Mouse (Mus musculus) monocyte, adult 2 months (primary cell): ENCODE results near the gene Gm17402.

Experiments used
- DNase-seq, 2 experiments: peaks; one replicate each; pipeline ENCODE4 v3.0.0; 2022; ENCODE audit warnings: low spot score in 2 of 2, low read depth in 1 of 2

The Gm17402 gene

DNA sequence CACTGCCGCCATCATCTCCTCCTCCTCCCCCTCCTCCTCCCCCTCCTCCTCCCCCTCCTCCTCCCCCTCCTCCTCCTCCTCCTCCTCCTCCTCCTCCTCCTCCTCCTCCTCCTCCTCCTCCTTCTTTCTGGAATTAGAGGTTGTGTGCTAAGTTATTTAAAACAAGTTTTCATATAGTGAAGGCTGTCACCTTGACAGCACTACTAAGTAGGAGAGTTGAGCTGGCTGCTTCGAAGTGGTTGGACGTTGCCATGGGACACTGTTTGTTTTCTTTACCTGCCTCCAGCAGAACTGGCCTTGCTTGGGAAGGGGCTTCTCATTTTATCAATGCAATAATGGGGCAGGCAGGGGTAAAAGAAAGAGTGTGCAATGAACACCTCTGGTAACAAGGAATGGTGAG lies at the start of gene Gm17402:
Gm17402 (minus strand) TSS at position 101 of the 400 bp plus-strand sequence.
- DNase-seq, result no peak

- DNase-seq, result no peak
These were observed 3.3 kb upstream of the Gm17402 start for GRCm38 (mm10) chr3:67378215-67378614.

DNA sequence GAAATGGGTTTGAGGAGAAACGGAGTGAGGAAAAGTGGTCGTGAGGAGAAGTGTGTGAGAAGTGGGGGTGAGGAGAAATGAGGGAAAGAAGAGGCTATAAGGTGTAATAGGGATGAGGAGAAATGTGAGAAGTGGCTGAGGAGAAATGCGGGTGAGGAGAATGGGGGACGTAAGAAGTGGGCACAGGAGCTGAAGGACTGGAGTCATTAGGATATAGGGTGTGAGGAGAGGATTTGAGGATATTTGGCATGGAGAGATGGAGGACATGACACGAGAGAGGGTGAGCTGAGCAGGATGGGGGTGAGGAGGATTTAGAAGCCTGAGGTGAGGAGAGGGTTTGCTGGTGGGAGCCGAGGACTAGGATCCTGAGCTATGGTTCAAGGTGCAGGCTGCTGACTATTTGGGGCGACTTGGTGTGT lies 594 bp downstream of the Gm17402 start:
- no peak for DNase-seq

GRCm38 (mm10) chr3:67373872-67374271 lies 1.1 kb downstream of the Gm17402 start, which contains the start of gene Mlf1:
Gene Mlf1 (plus strand): TSS chr3:67374097.
- peak; percentile 35 to 41 for DNase-seq

DNA sequence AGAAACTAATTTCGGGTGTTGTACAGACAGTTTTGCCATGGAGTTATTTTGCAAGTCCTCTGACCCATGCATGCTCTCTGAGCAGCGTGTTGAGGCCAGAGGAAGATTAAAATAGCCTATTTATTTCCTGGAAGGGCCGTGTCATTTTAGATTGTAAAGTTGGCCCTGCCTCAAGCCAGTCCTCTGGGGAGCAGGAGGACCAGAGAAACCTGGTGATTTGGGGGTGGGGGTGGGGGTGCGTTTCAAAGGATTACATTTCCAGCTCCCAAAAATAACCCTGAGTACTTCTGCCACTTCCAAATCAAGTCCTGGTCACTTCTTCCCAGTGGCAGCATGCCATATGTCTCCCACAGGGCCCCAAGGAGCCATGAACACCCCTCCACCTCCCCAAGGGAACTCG lies 2.2 kb downstream of the Gm17402 start:
- no peak for DNase-seq

GRCm38 (mm10) chr3:67372194-67372593 lies 2.8 kb downstream of the Gm17402 start:
- DNase-seq, result no peak

DNA sequence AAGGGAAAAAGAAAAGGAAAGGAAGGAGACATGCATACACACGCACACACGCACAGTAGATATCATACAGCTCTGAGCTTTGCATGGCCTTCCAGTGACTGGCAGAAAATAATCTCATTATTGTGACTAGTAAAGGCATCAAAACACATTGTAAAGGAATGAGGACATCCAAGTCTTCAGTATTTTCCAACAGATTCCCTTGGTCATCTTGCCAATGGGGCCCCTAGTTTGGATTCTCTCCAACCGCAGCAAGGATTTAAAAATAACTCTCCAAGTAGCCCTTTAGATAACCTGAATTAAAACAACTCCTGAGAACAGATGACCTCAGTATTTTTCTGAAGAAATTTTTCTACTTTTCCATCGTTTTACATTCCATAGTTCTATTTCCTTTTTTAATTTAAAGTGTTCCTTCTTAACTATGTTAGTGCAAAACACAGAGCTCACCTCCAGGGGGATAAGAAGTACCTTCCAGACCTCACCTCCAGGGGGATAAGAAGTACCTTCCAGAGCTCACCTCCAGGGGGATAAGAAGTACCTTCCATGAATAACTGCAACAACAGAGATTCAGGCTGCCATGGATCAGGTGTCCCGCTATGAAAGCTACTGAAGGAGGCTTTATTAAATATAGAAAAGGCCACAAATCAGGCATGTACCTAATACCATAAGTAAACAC lies 5.4 kb downstream of the Gm17402 start:
- DNase-seq, result no peak

DNA sequence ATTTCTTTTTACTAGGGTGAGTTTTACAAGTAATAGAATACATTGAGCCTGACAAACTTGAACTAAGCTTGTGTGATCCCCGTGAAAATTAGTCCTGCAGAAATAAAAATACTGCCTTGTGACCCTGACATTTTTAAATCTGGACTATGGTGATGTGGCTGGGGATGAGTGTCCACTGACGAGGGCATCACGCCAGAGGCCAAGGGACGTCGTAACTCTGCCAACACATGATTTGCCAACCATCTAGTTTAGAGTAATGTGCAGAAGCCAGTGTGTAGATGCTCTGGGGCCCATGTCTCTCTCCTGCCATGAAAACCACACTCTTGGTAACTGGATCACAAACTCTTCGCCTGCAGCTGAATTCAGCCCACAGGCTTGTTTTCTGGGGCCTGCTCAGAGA lies 7.5 kb downstream of the Gm17402 start:
- DNase-seq, result no peak

DNA sequence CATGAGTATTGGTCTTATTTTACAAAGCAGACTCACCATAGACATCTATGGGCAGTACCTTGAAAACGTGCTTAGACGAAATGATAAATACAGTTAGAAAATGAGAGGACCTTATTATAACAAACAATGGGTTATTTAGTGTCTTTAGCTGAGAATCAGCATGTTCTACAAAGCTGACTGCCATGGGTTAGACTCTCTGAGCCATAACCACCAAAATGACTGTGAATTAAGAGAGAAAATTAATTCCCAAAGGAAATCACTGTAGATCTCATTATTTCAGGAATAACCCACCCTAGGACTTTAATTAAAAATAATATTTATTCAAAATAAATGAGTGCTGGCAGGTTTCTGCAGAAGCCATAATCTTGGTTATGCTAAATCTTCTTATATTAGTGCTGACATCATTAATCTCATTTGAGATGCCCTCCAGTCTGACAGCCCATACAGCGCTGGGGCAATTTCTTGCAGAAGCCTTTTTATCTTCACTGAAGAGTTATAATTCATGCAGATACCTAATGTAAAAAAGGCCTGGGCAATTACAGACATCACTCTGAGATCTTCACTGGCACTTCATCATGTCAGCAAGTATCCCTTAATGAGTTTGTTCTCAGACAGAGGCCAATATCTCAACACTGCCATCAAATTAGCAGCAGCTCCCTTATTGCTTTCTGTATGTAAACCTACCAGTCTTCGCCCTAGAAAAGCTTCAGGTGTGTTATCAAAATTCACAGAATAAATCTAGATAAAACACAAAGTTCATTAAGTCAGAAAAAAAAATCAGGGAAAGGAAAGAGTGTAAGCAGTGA lies 8.7 kb downstream of the Gm17402 start:
- DNase-seq, result no peak

DNA sequence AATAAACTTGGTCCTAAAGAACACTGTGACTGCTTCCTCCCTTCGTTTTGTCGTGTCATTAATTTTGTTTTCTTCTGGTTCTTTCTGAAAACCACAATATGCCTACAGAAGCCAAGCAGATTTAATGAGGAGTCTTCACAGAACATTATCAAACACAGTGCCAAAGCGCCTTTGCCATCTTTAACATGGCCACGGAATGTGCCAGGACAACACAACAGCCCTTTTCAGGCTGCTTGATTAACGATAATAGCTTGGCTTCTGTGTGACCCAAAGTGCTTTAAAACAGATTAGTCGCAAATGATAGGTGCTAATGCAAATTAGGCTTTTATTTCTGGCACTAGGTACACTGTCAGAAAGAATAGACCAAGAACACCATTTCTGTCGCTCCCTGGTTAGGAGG lies 16.6 kb downstream of the Gm17402 start:
- DNase-seq, result no peak

DNA sequence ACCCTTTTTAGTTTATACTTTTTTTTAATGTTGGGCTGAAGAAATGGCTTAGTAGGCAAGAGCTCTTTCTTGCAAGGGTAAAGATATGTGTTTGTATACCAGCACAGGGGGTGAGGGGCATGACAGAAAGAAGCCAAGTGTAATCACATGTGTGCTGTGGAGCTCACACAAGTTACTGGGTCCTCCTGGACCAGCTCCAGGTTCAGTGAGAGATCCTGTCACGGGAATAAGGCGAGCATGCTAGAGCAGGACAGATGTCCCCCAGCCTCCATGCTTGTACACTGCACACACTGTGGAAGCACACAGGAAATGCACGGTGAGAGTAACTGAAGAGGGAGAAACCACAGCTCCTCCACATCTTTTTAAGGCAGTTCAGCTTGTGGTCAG lies 22.2 kb downstream of the Gm17402 start:
- DNase-seq, result no peak

DNA sequence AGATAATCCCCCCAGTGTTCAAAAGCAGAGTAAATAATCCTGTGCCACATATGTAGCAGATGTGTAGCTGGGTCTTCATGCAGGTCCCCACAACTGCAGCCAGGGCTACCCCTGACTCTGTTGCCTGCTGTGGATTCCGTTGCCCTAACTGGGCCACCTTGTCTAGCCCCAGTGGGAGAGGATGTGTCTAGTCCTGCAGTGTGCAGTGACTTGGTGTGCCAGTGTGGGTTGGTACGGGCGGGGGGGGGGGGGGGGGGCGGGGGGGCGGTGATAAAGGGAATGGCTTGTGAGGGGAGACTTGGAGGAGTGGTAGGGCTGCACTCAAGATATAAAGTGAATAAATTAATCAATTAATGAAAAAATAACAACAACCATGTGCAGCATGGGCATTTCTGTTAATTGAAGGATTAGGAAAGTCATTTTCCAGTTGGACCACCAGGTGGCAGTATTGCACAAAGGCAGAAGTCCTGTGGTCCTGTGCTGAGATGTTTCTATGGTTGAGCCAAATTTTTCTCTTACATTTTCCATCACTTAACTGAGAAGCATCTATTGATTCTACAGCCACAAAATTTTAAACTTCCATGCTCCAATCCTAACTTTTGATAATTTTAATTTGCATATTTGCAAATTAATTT lies 22.7 kb downstream of the Gm17402 start:
- no peak for DNase-seq

DNA sequence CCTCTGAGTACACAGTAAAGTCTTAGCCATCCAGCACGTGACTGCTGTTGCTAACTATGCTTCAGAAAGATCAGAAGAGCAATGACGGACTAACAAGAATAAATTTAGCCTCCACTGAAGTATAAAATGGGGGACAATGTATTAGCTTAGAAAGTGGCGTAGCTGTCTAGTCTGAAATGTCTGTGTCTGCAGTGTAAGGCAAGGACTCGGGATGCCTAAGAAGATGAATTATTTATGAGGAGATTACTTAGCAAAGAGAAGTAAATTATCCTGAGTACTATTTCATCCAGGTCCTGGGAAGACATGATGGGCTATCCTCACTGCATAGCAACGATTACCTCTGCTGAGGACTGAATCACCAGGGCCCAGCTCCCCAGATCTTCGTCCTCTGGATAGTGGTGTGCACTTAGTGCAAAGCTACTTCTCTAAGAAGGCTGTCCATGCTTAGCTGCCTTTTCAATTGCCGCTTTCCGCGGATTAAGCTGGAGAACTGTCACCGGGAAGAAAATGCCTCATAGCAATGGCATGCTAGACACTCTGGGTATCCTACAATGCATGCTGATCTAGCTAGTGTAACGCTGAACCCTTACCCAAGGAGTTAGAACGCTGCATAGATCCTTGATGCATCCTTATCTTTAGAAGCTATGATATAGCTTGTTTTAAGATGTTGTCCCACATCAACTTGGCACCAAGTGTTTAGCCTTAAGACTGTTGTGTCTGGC lies 23.4 kb downstream of the Gm17402 start:
- DNase-seq, result no peak

GRCm38 (mm10) chr3:67346674-67347073 lies 28.3 kb downstream of the Gm17402 start:
- DNase-seq, result no peak

DNA sequence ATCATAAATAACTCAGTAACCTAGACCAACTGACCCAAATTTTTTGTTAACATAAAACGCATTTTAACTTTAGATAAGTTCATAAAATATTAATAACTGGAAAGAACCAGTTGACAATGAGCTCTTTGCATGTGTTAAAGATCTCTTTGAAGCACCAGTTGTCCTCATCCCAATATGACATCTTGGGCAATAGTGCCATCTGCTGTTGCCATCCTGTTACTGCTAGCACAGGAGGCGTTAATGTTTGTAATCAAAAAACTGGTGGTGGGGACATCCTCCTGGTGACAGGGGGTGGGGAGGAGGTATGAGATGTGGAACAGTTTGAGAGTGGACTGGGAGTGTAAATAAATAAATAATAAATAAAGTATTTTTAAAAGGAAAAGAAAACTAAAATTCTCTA lies 30.4 kb downstream of the Gm17402 start:
- DNase-seq, result no peak

DNA sequence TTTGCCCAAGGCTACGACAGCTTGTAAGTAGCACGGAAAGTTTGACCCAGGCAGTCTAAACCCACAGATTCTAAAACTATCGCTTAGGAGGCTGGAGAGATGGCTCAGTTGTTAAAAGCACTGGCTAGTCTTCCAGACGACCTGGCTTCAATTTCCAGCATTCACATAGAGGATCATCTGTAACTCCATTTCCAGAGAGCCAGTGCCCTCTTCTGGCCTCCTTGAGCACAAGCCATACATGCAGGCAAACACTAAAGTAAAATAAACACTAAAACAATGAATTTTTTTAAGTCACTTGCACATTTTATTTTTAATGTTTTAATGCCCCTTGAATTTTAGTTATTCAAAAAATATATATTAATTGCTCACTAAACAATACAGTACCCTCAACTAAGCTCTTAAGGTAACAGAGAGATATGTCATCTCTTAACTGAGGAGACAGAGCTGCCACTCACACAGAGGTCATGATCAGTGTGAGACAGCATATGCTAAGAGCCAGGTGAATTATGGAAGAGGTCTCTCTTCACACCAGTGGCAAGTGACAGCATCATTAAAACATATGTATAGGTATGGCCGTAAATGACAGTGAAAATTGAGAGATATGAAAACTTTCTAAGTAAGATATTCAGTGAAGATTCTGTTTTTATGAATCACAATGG lies 31.8 kb downstream of the Gm17402 start:
- no peak for DNase-seq

DNA sequence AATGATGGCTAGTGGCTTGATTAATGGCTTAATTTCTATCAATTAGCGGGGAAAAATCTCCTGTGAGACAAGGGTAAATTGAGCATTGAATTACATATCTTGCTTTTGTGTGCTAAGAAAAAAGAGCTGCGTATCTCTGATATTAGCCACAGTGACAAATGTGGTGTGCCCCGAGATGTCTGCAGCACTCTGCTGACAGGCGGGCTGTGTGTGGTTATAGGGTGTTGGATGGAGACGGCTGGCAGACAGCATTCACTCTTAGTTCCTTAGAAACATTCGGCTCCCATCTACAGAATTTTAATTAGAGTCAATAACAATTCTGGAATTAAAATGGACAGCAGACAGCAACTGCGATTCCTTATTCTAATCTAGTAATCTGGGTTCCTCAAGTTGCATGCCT lies 34.0 kb downstream of the Gm17402 start:
- DNase-seq, result no peak

- no peak for DNase-seq
These were observed 35.4 kb downstream of the Gm17402 start for GRCm38 (mm10) chr3:67339558-67339957.

- DNase-seq, result no peak
These were observed 52.5 kb downstream of the Gm17402 start for GRCm38 (mm10) chr3:67322422-67322821.
